Mouse (Mus musculus): ENCODE results near the gene Fam76b. TPM values are rescaled to one million over a fixed set of nuclear protein-coding genes. Genes with fewer than 3 reads are reported as not detected.

Gene Fam76b
- total and polyA plus RNA-seq, 3 experiments = 20.9 to 87.0 (median 74.5) TPM

GRCm38 (mm10) chr9:13880761-13881160, 53.2 kb downstream of the Fam76b start:
- Histone ChIP-seq H3K36me3 (replicated peaks) (no peaks in the 10 kb centered on the region), H3K27me3 (ENCODE audit: insufficient read depth, low read length) (peaks cover 7% of the 10 kb centered on the region), H3K4me1 (ENCODE audit: insufficient read depth, low read depth, low read length) (no peaks in the 10 kb centered on the region), H3K9me3 (replicated peaks) (no peaks in the 10 kb centered on the region), H3K4me3 (ENCODE audit: low read depth, low read length) (no peak overlapping the region)
- no peak for TF ChIP-seq GATA2 (IDR thresholded peaks at IDR 0.05; ENCODE audit: borderline replicate concordance, low read depth, low read length)
- TF ChIP-seq GATA1 (IDR thresholded peaks at IDR 0.05; ENCODE audit: borderline replicate concordance, low read length) = no peak
- TF ChIP-seq CTCF (IDR thresholded peaks at IDR 0.05; ENCODE audit: low read depth, low read length) = no peak
- TF ChIP-seq POLR2AphosphoS5 (IDR thresholded peaks at IDR 0.05; ENCODE audit: insufficient replicate concordance, low read depth, low read length) = no peak
- TF ChIP-seq TAL1 (conservative IDR thresholded peaks at IDR 0.05; ENCODE audit: low read depth, low read length) = no peak
- ATAC-seq (ENCODE audit: extremely low read depth, insufficient number of reproducible peaks, low FRiP score, poor library complexity, severe bottlenecking) (no peak), DNase-seq (ENCODE audit: low spot score) (no peak)

GRCm38 (mm10) chr9:13882478-13882877, 55.0 kb downstream of the Fam76b start:
- TF ChIP-seq TAL1 (conservative IDR thresholded peaks at IDR 0.05; ENCODE audit: low read depth, low read length) = no peak
- no peak for TF ChIP-seq POLR2AphosphoS5 (IDR thresholded peaks at IDR 0.05; ENCODE audit: insufficient replicate concordance, low read depth, low read length)
- no peak for TF ChIP-seq CTCF (IDR thresholded peaks at IDR 0.05; ENCODE audit: low read depth, low read length)
- TF ChIP-seq GATA1 (IDR thresholded peaks at IDR 0.05; ENCODE audit: borderline replicate concordance, low read length) = no peak
- no peak for TF ChIP-seq GATA2 (IDR thresholded peaks at IDR 0.05; ENCODE audit: borderline replicate concordance, low read depth, low read length)

GRCm38 (mm10) chr9:13888981-13889380, 61.5 kb downstream of the Fam76b start:
- peaks cover 5% of the 10 kb centered on the region for H3K9me3 ChIP-seq (replicated peaks)
- no peaks in the 10 kb centered on the region for H3K4me1 ChIP-seq (ENCODE audit: insufficient read depth, low read depth, low read length)
- DNase-seq (ENCODE audit: low spot score) = no peak
- no peak for TF ChIP-seq POLR2AphosphoS5 (IDR thresholded peaks at IDR 0.05; ENCODE audit: insufficient replicate concordance, low read depth, low read length)
- no peak for TF ChIP-seq GATA1 (IDR thresholded peaks at IDR 0.05; ENCODE audit: borderline replicate concordance, low read length)
- TF ChIP-seq TAL1 (conservative IDR thresholded peaks at IDR 0.05; ENCODE audit: low read depth, low read length) = no peak
- no peak for TF ChIP-seq CTCF (IDR thresholded peaks at IDR 0.05; ENCODE audit: low read depth, low read length)
- no peak for TF ChIP-seq GATA2 (IDR thresholded peaks at IDR 0.05; ENCODE audit: borderline replicate concordance, low read depth, low read length)
- ATAC-seq (ENCODE audit: extremely low read depth, insufficient number of reproducible peaks, low FRiP score, poor library complexity, severe bottlenecking) = no peak
- peaks cover 5% of the 10 kb centered on the region for H3K27me3 ChIP-seq (ENCODE audit: insufficient read depth, low read length)
- no peaks in the 10 kb centered on the region for H3K36me3 ChIP-seq (replicated peaks)
- no peak overlapping the region for H3K4me3 ChIP-seq (ENCODE audit: low read depth, low read length)

More at GRCm38 (mm10) chr9:13882478-13882877, 55.0 kb downstream of the Fam76b start:
- ATAC-seq (ENCODE audit: extremely low read depth, insufficient number of reproducible peaks, low FRiP score, poor library complexity, severe bottlenecking) = no peak
- Histone ChIP-seq H3K36me3 (replicated peaks) (no peaks in the 10 kb centered on the region), H3K4me1 (ENCODE audit: insufficient read depth, low read depth, low read length) (no peaks in the 10 kb centered on the region), H3K9me3 (replicated peaks) (no peaks in the 10 kb centered on the region), H3K4me3 (ENCODE audit: low read depth, low read length) (no peak overlapping the region), H3K27me3 (ENCODE audit: insufficient read depth, low read length) (0 out of 2 replicates have a peak, but pooled peaks cover 3% of the 10 kb centered on the region)
- DNase-seq (ENCODE audit: low spot score) = no peak

GRCm38 (mm10) chr9:13889657-13890056, 62.1 kb downstream of the Fam76b start:
- DNase-seq (ENCODE audit: low spot score) (no peak), ATAC-seq (ENCODE audit: extremely low read depth, insufficient number of reproducible peaks, low FRiP score, poor library complexity, severe bottlenecking) (no peak)
- no peak for TF ChIP-seq TAL1 (conservative IDR thresholded peaks at IDR 0.05; ENCODE audit: low read depth, low read length)
- no peak for TF ChIP-seq POLR2AphosphoS5 (IDR thresholded peaks at IDR 0.05; ENCODE audit: insufficient replicate concordance, low read depth, low read length)
- peak; percentile 37; the same call in 1 of the 2 replicates for TF ChIP-seq CTCF (IDR thresholded peaks at IDR 0.05; ENCODE audit: low read depth, low read length)

GRCm38 (mm10) chr9:13890171-13890570, 62.7 kb downstream of the Fam76b start:
- Histone ChIP-seq H3K36me3 (replicated peaks) (no peaks in the 10 kb centered on the region), H3K4me1 (ENCODE audit: insufficient read depth, low read depth, low read length) (no peaks in the 10 kb centered on the region), H3K27me3 (ENCODE audit: insufficient read depth, low read length) (peaks cover 5% of the 10 kb centered on the region), H3K9me3 (replicated peaks) (peaks cover 5% of the 10 kb centered on the region), H3K4me3 (ENCODE audit: low read depth, low read length) (no peak overlapping the region)
- no peak for DNase-seq (ENCODE audit: low spot score)
- no peak for ATAC-seq (ENCODE audit: extremely low read depth, insufficient number of reproducible peaks, low FRiP score, poor library complexity, severe bottlenecking)
- TF ChIP-seq CTCF (IDR thresholded peaks at IDR 0.05; ENCODE audit: low read depth, low read length) = no peak
- no peak for TF ChIP-seq TAL1 (conservative IDR thresholded peaks at IDR 0.05; ENCODE audit: low read depth, low read length)
- TF ChIP-seq POLR2AphosphoS5 (IDR thresholded peaks at IDR 0.05; ENCODE audit: insufficient replicate concordance, low read depth, low read length) = no peak
- no peak for TF ChIP-seq GATA1 (IDR thresholded peaks at IDR 0.05; ENCODE audit: borderline replicate concordance, low read length)
- no peak for TF ChIP-seq GATA2 (IDR thresholded peaks at IDR 0.05; ENCODE audit: borderline replicate concordance, low read depth, low read length)

More at GRCm38 (mm10) chr9:13889657-13890056, 62.1 kb downstream of the Fam76b start:
- no peak overlapping the region for H3K4me3 ChIP-seq (ENCODE audit: low read depth, low read length)
- H3K4me1 ChIP-seq (ENCODE audit: insufficient read depth, low read depth, low read length) = no peaks in the 10 kb centered on the region
- H3K36me3 ChIP-seq (replicated peaks) = no peaks in the 10 kb centered on the region
- peaks cover 5% of the 10 kb centered on the region for H3K27me3 ChIP-seq (ENCODE audit: insufficient read depth, low read length)
- peaks cover 5% of the 10 kb centered on the region for H3K9me3 ChIP-seq (replicated peaks)

- no peak for TF ChIP-seq CTCF (IDR thresholded peaks at IDR 0.05; ENCODE audit: low read depth, low read length)
- TF ChIP-seq GATA1 (IDR thresholded peaks at IDR 0.05; ENCODE audit: borderline replicate concordance, low read length) = no peak
- TF ChIP-seq POLR2AphosphoS5 (IDR thresholded peaks at IDR 0.05; ENCODE audit: insufficient replicate concordance, low read depth, low read length) = no peak
- TF ChIP-seq GATA2 (IDR thresholded peaks at IDR 0.05; ENCODE audit: borderline replicate concordance, low read depth, low read length) = no peak
- TF ChIP-seq TAL1 (conservative IDR thresholded peaks at IDR 0.05; ENCODE audit: low read depth, low read length) = no peak
- H3K9me3 ChIP-seq (replicated peaks) = peaks cover 5% of the 10 kb centered on the region
- H3K4me1 ChIP-seq (ENCODE audit: insufficient read depth, low read depth, low read length) = no peaks in the 10 kb centered on the region
- no peak for ATAC-seq (ENCODE audit: extremely low read depth, insufficient number of reproducible peaks, low FRiP score, poor library complexity, severe bottlenecking)
- no peak for DNase-seq (ENCODE audit: low spot score)
- no peaks in the 10 kb centered on the region for H3K36me3 ChIP-seq (replicated peaks)
- no peak overlapping the region for H3K4me3 ChIP-seq (ENCODE audit: low read depth, low read length)
- peaks cover 3% of the 10 kb centered on the region for H3K27me3 ChIP-seq (ENCODE audit: insufficient read depth, low read length)
Measured at GRCm38 (mm10) chr9:13891888-13892287, 64.4 kb downstream of the Fam76b start.
